Mouse (Mus musculus) hindbrain, embryonic 11.5 days (tissue): ENCODE data around the gene Wdr6. TPM values are rescaled to one million over a fixed set of nuclear protein-coding genes. Genes with fewer than 3 reads are reported as not detected.

Experiments used
- microRNA counts: library from miRNA; unstranded; fragments of <30 nt; microRNA quantifications from one replicate; lab custom pipeline; 2015
- polyA plus RNA-seq: library from polyadenylated mRNA; unstranded; fragments of >200 nt; fragmentation: Nextera tagmentation; extraction: Ambion mirVana; gene quantifications from 2 replicates; pipeline ENCODE4 v1.2.1, GENCODE M21; 2014

The Wdr6 gene
- polyA plus RNA-seq, 1 experiment from 2014 or later, result 114 TPM

MicroRNA genes within 50 kb of the gene (microRNA counts, 519-probe panel; counts per million panel counts)
- microRNA mmu-miR-191 (lab: Ali Mortazavi, UCI) (4,696 counts per million, percentile 56 among the panel's probes with 10 or more counts), microRNA mmu-miR-425 (lab: Ali Mortazavi, UCI) (3,467 counts per million, percentile 23 among the panel's probes with 10 or more counts)

Other genes starting within 250 kb of the Wdr6 start
- gene Gpx1, start 239.8 kb downstream of the Wdr6 start, polyA plus RNA-seq, result 821 and 840 TPM in 2 replicates
- 131 and 143 TPM in 2 replicates for gene Usp4, start 230.9 kb downstream of the Wdr6 start, polyA plus RNA-seq
- 1.0 and 1.8 TPM in 2 replicates for gene 1700102P08Rik, start 185.9 kb downstream of the Wdr6 start, polyA plus RNA-seq
- 1.3 and 1.6 TPM in 2 replicates for gene Ccdc36, start 150.3 kb downstream of the Wdr6 start, polyA plus RNA-seq
- not detected in 2 replicates for gene BC048562, start 142.3 kb downstream of the Wdr6 start, polyA plus RNA-seq
- 44.1 TPM in 2 replicates for gene Ccdc71, start 118.2 kb downstream of the Wdr6 start, polyA plus RNA-seq
- 23.8 and 28.8 TPM in 2 replicates for gene Klhdc8b, start 117.2 kb downstream of the Wdr6 start, polyA plus RNA-seq
- 11.3 and 13.4 TPM in 2 replicates for gene Lamb2, start 99.0 kb downstream of the Wdr6 start, polyA plus RNA-seq
- 58.9 and 60.4 TPM in 2 replicates for gene Usp19, start 88.1 kb downstream of the Wdr6 start, polyA plus RNA-seq
- 98.1 and 101 TPM in 2 replicates for gene Qars, start 71.0 kb downstream of the Wdr6 start, polyA plus RNA-seq
- 154 and 166 TPM in 2 replicates for gene Qrich1, start 61.9 kb downstream of the Wdr6 start, polyA plus RNA-seq
- 163 and 169 TPM in 2 replicates for gene Impdh2, start 18.5 kb downstream of the Wdr6 start, polyA plus RNA-seq
- 58.8 and 59.4 TPM in 2 replicates for gene Ndufaf3, start 11.3 kb downstream of the Wdr6 start, polyA plus RNA-seq
- 175 and 177 TPM in 2 replicates for gene Dalrd3, start 8.9 kb downstream of the Wdr6 start, polyA plus RNA-seq
- 6.7 and 8.6 TPM in 2 replicates for gene P4htm, start 18.9 kb upstream of the Wdr6 start, polyA plus RNA-seq
- 41.6 and 49.1 TPM in 2 replicates for gene Arih2, start 70.6 kb upstream of the Wdr6 start, polyA plus RNA-seq
- gene Slc25a20, start 83.3 kb upstream of the Wdr6 start, polyA plus RNA-seq, result 22.8 and 27.5 TPM in 2 replicates
- 45.0 and 52.0 TPM in 2 replicates for gene Prkar2a, start 110.6 kb upstream of the Wdr6 start, polyA plus RNA-seq
- gene Ip6k2, start 205.1 kb upstream of the Wdr6 start, polyA plus RNA-seq, result 122 and 136 TPM in 2 replicates
- gene Nckipsd, start 229.6 kb upstream of the Wdr6 start, polyA plus RNA-seq, result 10.5 and 13.0 TPM in 2 replicates
- gene Celsr3, start 247.6 kb upstream of the Wdr6 start, polyA plus RNA-seq, result 10.1 and 16.8 TPM in 2 replicates